Mouse (Mus musculus) forebrain, embryonic 10.5 days (tissue): ENCODE data around the gene Armc10. TPM values are rescaled to one million over a fixed set of nuclear protein-coding genes. Genes with fewer than 3 reads are reported as not detected.

Experiments used
- DNase-seq: peaks from one replicate; pipeline ENCODE4 v3.0.0-alpha.2; 2017; ENCODE audit warnings: low spot score; ENCODE audit errors: extremely low spot score
- H3K27ac ChIP-seq: fragments of 300-500 bp; sonication (generic); 2 replicates; pipeline ENCODE4 v1.5.1; 2016; ENCODE audit warnings: mild to moderate bottlenecking
- H3K27me3 ChIP-seq: fragments of 300-500 bp; sonication (generic); 2 replicates; pipeline ENCODE4 v1.6.1; 2016; ENCODE audit warnings: mild to moderate bottlenecking; ENCODE audit not compliant: poor library complexity, severe bottlenecking
- H3K36me3 ChIP-seq: fragments of 300-500 bp; sonication (generic); replicated peaks from 2 replicates; pipeline ENCODE4 v1.6.1; 2016; ENCODE audit warnings: mild to moderate bottlenecking, moderate library complexity
- H3K4me1 ChIP-seq: fragments of 300-500 bp; sonication (generic); 2 replicates; pipeline ENCODE4 v1.6.1; 2016
- H3K4me3 ChIP-seq: fragments of 300-500 bp; sonication (generic); 2 replicates; pipeline ENCODE4 v1.5.1; 2016; ENCODE audit warnings: mild to moderate bottlenecking, moderate library complexity
- H3K9me3 ChIP-seq: fragments of 300-500 bp; sonication (generic); 2 replicates; pipeline ENCODE4 v1.6.1; 2016; ENCODE audit warnings: mild to moderate bottlenecking, moderate library complexity
- WGBS: fragments of 180-500 bp; shearing (Covaris S2); methylation state at CpG from one replicate; pipeline ENCODE4 v1.1.7; 2016; 5-methylcytosine and 5-hydroxymethylcytosine counted together
- polyA plus RNA-seq: library from polyadenylated mRNA; unstranded; fragments of >200 nt; fragmentation: Nextera tagmentation; extraction: Ambion mirVana; gene quantifications from 2 replicates; pipeline ENCODE4 v1.2.1, GENCODE M21; 2016

The Armc10 gene
- polyA plus RNA-seq, 1 experiment from 2014 or later = 64.6 TPM

DNA sequence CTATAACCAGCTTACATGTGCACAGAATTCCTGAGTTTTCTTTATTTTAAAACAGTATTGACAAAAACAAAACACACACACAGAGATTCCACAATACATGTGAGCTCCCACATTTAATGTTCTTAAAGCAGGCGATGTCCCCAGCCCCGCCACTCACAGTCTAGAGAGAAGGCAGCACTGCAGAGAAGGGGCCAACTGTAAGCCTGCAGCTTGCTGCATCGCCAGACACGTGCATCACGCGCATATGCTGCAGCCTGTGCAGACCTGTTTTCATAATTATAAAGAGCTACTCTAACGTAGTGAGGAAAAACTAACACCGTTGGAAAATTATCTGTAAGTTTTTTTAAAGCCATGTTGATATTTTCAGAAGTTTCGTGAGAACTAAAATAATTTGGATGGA, 28.1 kb downstream of the Armc10 start:
- peaks cover 77% of the 10 kb centered on the region for H3K36me3 ChIP-seq
- WGBS = 88% methylated on average over 9 of the region's 9 CpGs
- H3K9me3 ChIP-seq = 0 out of 2 replicates have a peak, but pooled peaks cover 2% of the 10 kb centered on the region
- no peaks in the 10 kb centered on the region for H3K27me3 ChIP-seq
- 0 out of 2 replicates have a peak, but pooled peaks cover 9% of the 10 kb centered on the region for H3K4me1 ChIP-seq
- no peak for DNase-seq
- no peak overlapping the region for H3K27ac ChIP-seq
- no peak overlapping the region for H3K4me3 ChIP-seq

- H3K4me3 ChIP-seq = no peak overlapping the region
- no peaks in the 10 kb centered on the region for H3K27me3 ChIP-seq
- DNase-seq = no peak
- H3K27ac ChIP-seq = no peak overlapping the region
- 0 out of 2 replicates have a peak, but pooled peaks cover 9% of the 10 kb centered on the region for H3K4me1 ChIP-seq
- 88% methylated on average over 12 of the region's 12 CpGs for WGBS
- peaks cover 77% of the 10 kb centered on the region for H3K36me3 ChIP-seq
- 0 out of 2 replicates have a peak, but pooled peaks cover 2% of the 10 kb centered on the region for H3K9me3 ChIP-seq
Observed at GRCm38 (mm10) chr5:21675019-21675418, 29.4 kb downstream of the Armc10 start.

DNA sequence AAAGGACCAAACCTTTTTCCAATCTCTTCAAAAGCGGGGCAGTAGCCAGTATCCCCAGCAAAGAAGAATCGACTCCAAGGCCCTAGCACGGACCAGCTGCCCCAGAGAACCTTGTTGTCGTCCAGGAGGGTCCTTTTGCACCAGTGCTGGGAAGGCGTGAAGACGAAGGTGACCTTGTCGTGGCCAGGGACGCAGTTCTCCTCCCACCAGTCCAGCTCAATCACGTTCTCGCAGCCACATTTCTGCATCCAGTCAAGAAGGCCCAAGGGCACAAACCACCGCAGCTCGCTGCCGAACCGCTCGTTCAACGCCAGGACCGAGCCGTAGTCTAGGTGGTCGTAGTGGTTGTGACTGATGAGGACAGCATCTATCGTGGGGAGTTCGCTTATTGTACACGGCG, 29.9 kb downstream of the Armc10 start:
- H3K36me3 ChIP-seq = peaks cover 75% of the 10 kb centered on the region

DNA sequence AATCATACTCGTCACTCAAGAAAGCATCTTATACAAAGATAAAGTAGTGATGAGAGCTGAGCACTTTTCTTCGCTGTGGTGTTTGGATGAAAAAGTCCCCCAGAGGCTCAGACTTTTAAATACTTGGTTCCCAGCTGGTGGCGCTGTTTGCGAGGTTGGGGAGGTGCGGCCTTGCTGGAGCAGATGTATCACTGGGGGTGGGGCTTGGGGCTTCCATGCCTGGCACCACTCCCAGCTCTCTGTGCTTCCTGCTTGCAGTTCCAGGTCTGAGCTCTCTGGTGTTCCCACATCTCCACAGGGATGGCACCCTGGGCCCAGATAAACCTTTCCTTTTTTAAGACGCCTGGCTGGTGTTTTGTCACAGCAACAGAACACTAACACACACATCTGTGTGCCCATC, 32.3 kb downstream of the Armc10 start:
- H3K27ac ChIP-seq = no peak overlapping the region
- DNase-seq = no peak
- H3K9me3 ChIP-seq = 0 out of 2 replicates have a peak, but pooled peaks cover 2% of the 10 kb centered on the region
- no peaks in the 10 kb centered on the region for H3K27me3 ChIP-seq
- 94% methylated on average over 6 of the region's 6 CpGs for WGBS
- 0 out of 2 replicates have a peak, but pooled peaks cover 8% of the 10 kb centered on the region for H3K4me1 ChIP-seq
- H3K36me3 ChIP-seq = peaks cover 79% of the 10 kb centered on the region
- H3K4me3 ChIP-seq = no peak overlapping the region

More for the DNA sequence above, 29.9 kb downstream of the Armc10 start:
- 0 out of 2 replicates have a peak, but pooled peaks cover 2% of the 10 kb centered on the region for H3K9me3 ChIP-seq
- H3K4me1 ChIP-seq = 0 out of 2 replicates have a peak, but pooled peaks cover 9% of the 10 kb centered on the region
- H3K27ac ChIP-seq = no peak overlapping the region
- no peak for DNase-seq
- WGBS = 96% methylated on average over 23 of the region's 23 CpGs
- no peak overlapping the region for H3K4me3 ChIP-seq
- H3K27me3 ChIP-seq = no peaks in the 10 kb centered on the region

DNA sequence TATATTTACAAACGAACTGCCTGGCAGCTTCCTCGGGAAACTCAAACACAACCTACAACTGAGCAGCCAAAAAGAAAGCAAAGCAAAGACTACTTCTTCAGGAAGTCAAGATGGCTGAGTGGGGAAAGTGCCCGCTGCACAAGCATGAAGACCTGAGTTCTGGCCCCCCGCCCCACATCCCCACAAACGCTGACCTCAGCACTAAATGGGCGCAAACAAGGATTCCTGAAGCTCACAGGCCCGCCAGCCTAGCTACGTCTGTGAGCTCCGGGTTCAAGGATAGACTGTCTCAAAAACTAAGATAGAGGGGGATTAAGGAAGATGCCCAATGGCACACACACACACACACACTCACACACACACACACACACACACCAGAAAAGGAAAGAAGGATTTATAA, 32.8 kb downstream of the Armc10 start:
- H3K27me3 ChIP-seq = no peaks in the 10 kb centered on the region
- no peak overlapping the region for H3K27ac ChIP-seq
- WGBS = 92% methylated on average over 9 of the region's 9 CpGs
- H3K4me1 ChIP-seq = 0 out of 2 replicates have a peak, but pooled peaks cover 3% of the 10 kb centered on the region
- H3K36me3 ChIP-seq = peaks cover 80% of the 10 kb centered on the region
- DNase-seq = no peak
- H3K9me3 ChIP-seq = 0 out of 2 replicates have a peak, but pooled peaks cover 2% of the 10 kb centered on the region
- H3K4me3 ChIP-seq = no peak overlapping the region

GRCm38 (mm10) chr5:21680029-21680428, 34.4 kb downstream of the Armc10 start:
- WGBS = 91% methylated on average over 4 of the region's 4 CpGs
- Histone ChIP-seq H3K4me3 (no peak overlapping the region), H3K27ac (no peak overlapping the region), H3K4me1 (no peaks in the 10 kb centered on the region), H3K36me3 (peaks cover 85% of the 10 kb centered on the region), H3K9me3 (peaks cover 13% of the 10 kb centered on the region; the same call in 1 of the 2 replicates), H3K27me3 (no peaks in the 10 kb centered on the region)
- no peak for DNase-seq

- DNase-seq = no peak
- H3K27me3 ChIP-seq = no peaks in the 10 kb centered on the region
- H3K36me3 ChIP-seq = peaks cover 79% of the 10 kb centered on the region
- H3K4me3 ChIP-seq = no peak overlapping the region
- peaks cover 14% of the 10 kb centered on the region; the same call in 1 of the 2 replicates for H3K9me3 ChIP-seq
- H3K4me1 ChIP-seq = no peaks in the 10 kb centered on the region
- WGBS = 89% methylated on average over 5 of the region's 5 CpGs
- no peak overlapping the region for H3K27ac ChIP-seq
Observed at GRCm38 (mm10) chr5:21680940-21681339, 35.3 kb downstream of the Armc10 start.

DNA sequence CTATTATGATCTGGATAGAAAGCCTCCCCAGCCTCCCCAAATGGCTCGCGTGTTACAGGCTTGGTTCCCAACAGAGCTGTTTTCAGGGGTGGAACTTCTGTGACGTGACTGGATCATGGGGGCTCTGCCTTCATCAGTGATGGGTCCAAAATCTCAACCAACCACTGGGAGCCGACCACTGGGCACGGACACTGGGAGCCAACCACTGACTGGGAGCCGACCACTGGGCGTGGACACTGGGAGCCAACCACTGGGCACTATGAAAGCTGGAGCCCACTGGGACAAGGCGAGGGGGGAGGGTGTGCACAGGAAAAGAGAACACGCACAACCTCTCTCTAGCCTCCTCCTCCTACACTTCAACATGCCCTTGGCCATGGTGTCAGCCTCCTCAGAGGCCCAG, 38.2 kb downstream of the Armc10 start:
- no peak overlapping the region for H3K4me3 ChIP-seq
- peaks cover 66% of the 10 kb centered on the region for H3K36me3 ChIP-seq
- no peak overlapping the region for H3K27ac ChIP-seq
- no peak for DNase-seq
- H3K4me1 ChIP-seq = no peaks in the 10 kb centered on the region
- H3K27me3 ChIP-seq = no peaks in the 10 kb centered on the region
- 93% methylated on average over 9 of the region's 9 CpGs for WGBS
- peaks cover 14% of the 10 kb centered on the region; the same call in 1 of the 2 replicates for H3K9me3 ChIP-seq

GRCm38 (mm10) chr5:21685001-21685400, 39.4 kb downstream of the Armc10 start:
- WGBS = 72% methylated on average over 10 of the region's 10 CpGs
- H3K4me1 ChIP-seq = no peaks in the 10 kb centered on the region
- peaks cover 67% of the 10 kb centered on the region for H3K36me3 ChIP-seq
- no peaks in the 10 kb centered on the region for H3K27me3 ChIP-seq
- no peak overlapping the region for H3K27ac ChIP-seq
- H3K9me3 ChIP-seq = peaks cover 20% of the 10 kb centered on the region; the same call in 1 of the 2 replicates
- no peak for DNase-seq
- H3K4me3 ChIP-seq = no peak overlapping the region

DNA sequence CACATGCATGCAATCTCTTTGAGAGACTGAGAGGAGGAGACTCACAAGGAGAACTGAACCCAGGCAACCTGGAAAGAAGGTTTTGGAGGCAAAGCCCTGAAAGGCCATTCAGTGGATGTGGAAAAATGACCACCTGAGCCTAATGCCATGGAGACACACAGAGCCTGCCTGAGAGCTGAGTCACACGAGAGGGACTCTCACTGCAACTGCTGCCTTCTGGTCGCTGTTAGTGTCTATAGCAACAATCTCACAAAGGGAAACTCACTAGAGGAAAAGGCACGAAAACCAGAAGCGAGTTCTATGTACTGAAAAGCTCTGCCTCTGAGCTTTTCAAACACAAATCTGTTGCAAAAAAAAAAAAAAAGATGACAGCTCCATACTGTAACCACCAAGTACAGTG, 41.4 kb downstream of the Armc10 start:
- Histone ChIP-seq H3K27ac (no peak overlapping the region), H3K9me3 (peaks cover 20% of the 10 kb centered on the region; the same call in 1 of the 2 replicates), H3K36me3 (peaks cover 57% of the 10 kb centered on the region), H3K4me1 (no peaks in the 10 kb centered on the region), H3K4me3 (no peak overlapping the region), H3K27me3 (no peaks in the 10 kb centered on the region)
- no peak for DNase-seq
- WGBS = 85% methylated on average over 4 of the region's 4 CpGs

GRCm38 (mm10) chr5:21692230-21692629, 46.6 kb downstream of the Armc10 start:
- Histone ChIP-seq H3K4me3 (no peak overlapping the region), H3K9me3 (peaks cover 8% of the 10 kb centered on the region; the same call in 1 of the 2 replicates), H3K27ac (no peak overlapping the region), H3K36me3 (peaks cover 14% of the 10 kb centered on the region), H3K4me1 (no peaks in the 10 kb centered on the region), H3K27me3 (no peaks in the 10 kb centered on the region)
- DNase-seq = no peak
- 92% methylated on average over 5 of the region's 5 CpGs for WGBS

DNA sequence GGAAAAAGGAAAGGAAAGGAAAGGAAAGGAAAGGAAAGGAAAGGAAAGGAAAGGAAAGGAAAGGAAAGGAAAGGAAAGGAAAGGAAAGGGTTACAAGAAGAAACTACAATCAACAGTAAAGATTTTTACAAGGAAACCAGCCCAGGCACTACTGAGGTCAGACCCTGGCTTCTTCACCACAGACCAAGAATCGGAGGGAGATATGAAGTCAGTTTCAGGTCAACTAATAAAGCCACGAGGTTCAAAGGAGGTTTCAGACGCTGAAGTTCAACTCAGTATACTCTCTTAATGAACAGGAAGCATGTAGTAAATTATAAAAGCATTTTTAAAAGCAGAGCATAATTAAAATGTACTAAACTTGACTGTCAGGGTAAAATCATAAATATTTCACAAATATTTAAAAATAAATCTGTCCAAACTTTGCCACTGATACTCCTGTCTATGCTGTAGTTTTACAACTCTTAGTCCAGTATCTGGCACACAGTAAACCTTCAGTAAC, 47.8 kb downstream of the Armc10 start:
- no peak for DNase-seq
- WGBS = 84% methylated on average over 3 of the region's 3 CpGs

DNA sequence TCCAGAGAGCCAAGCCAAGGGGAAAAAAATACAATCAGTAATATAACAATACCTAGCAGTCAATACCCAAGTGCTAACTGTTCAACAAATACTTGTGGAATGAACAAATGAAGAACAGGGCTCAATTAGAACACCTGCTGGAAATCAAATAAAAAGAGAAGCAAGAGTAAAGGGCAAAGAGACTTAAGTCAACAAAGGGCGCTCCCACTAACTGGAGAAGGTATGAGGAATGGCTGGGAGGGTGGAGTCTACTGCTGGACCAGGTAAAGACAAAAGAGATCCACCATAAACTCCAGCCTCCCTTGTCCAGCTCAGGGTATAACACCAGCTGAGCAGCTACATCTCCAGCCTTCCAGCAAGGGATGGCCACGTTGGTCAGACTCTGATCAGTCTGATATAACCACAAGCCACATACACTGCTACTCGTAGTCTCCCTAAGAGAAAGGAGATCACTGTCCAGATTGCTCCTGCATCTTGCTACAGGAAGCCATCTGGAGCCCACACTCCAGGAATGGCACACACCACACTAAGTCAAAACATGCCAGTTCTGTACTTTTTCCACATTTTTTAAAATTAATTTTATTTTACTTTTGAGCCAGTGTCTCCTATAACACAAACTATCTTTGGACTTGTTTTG, 49.4 kb downstream of the Armc10 start:
- H3K27me3 ChIP-seq = no peaks in the 10 kb centered on the region
- no peak overlapping the region for H3K27ac ChIP-seq
- no peak for DNase-seq
- no peaks in the 10 kb centered on the region for H3K9me3 ChIP-seq
- H3K4me3 ChIP-seq = no peak overlapping the region
- H3K4me1 ChIP-seq = peaks cover 6% of the 10 kb centered on the region
- H3K36me3 ChIP-seq = no peaks in the 10 kb centered on the region
- 88% methylated on average over 3 of the region's 3 CpGs for WGBS

More for the DNA sequence above, 47.8 kb downstream of the Armc10 start:
- H3K9me3 ChIP-seq = peaks cover 8% of the 10 kb centered on the region; the same call in 1 of the 2 replicates
- peaks cover 14% of the 10 kb centered on the region for H3K36me3 ChIP-seq
- H3K4me3 ChIP-seq = no peak overlapping the region
- H3K4me1 ChIP-seq = no peaks in the 10 kb centered on the region
- H3K27ac ChIP-seq = no peak overlapping the region
- H3K27me3 ChIP-seq = no peaks in the 10 kb centered on the region
